Mouse (Mus musculus) lung, postnatal 0 days (tissue): ENCODE data around the gene Dpp6.

ENCODE experiments used
- CTCF ChIP-seq: IDR thresholded peaks from 2 replicates; pipeline ENCODE4 v1.5.1; 2016; ENCODE audit warnings: antibody characterized with exemption, mild to moderate bottlenecking
- EP300 ChIP-seq: IDR thresholded peaks from 2 replicates; pipeline ENCODE4 v1.6.1; 2016; ENCODE audit warnings: antibody characterized with exemption, mild to moderate bottlenecking, control low read depth

- TF ChIP-seq CTCF (no peak), EP300 (no peak)
These were observed 897.4 kb downstream of the Dpp6 start for GRCm38 (mm10) chr5:27714356-27714755.
